Mouse (Mus musculus) midbrain, embryonic 16.5 days (tissue): ENCODE results near the gene Ccdc137. TPM values are rescaled to one million over a fixed set of nuclear protein-coding genes. Genes with fewer than 3 reads are reported as not detected.
A peak's percentile ranks its signal among the peaks of the same experiment; 100 is the strongest.
"Not testable (repeated sequence)": the region's sequence is repeated elsewhere in the genome, so short reads cannot be mapped to it uniquely, and the experiment has no call there.

Source experiments
- ATAC-seq: fragments of 200-750 bp; cut with Nextera tagmentation; 2 replicates; pipeline ENCODE4 v1.8.0; 2017; ENCODE audit warnings: moderate TSS enrichment
- H3K27ac ChIP-seq: fragments of 300-500 bp; sonication (generic); 2 replicates; pipeline ENCODE4 v1.5.1; 2014; ENCODE audit warnings: mild to moderate bottlenecking, low read length, mixed read lengths
- H3K27me3 ChIP-seq: fragments of 300-500 bp; sonication (generic); 2 replicates; pipeline ENCODE4 v1.6.1; 2014; ENCODE audit warnings: low read depth, low read length, mixed read lengths; ENCODE audit not compliant: control insufficient read depth, insufficient read depth
- H3K36me3 ChIP-seq: fragments of 300-500 bp; sonication (generic); 2 replicates; pipeline ENCODE4 v1.6.1; 2014; ENCODE audit warnings: mild to moderate bottlenecking, low read length, moderate library complexity, mixed read lengths; ENCODE audit not compliant: control insufficient read depth, insufficient read depth
- H3K4me1 ChIP-seq: fragments of 300-500 bp; sonication (generic); 2 replicates; pipeline ENCODE4 v1.6.1; 2014; ENCODE audit warnings: mild to moderate bottlenecking, low read length, mixed read lengths; ENCODE audit not compliant: control insufficient read depth, insufficient read depth
- H3K4me2 ChIP-seq: fragments of 300-500 bp; sonication (generic); 2 replicates; pipeline ENCODE4 v1.6.1; 2014; ENCODE audit warnings: mild to moderate bottlenecking, low read length, mixed read lengths
- H3K4me3 ChIP-seq: fragments of 300-500 bp; sonication (generic); 2 replicates; pipeline ENCODE4 v1.5.1; 2014; ENCODE audit warnings: low read depth, mild to moderate bottlenecking, low read length, moderate library complexity, mixed read lengths
- H3K9ac ChIP-seq: fragments of 300-500 bp; sonication (generic); 2 replicates; pipeline ENCODE4 v1.6.1; 2014; ENCODE audit warnings: low read depth, low read length, mixed read lengths
- H3K9me3 ChIP-seq: fragments of 300-500 bp; sonication (generic); replicated peaks from 2 replicates; pipeline ENCODE4 v1.6.1; 2014; ENCODE audit warnings: mild to moderate bottlenecking, low read length, mixed read lengths; ENCODE audit not compliant: control insufficient read depth, poor library complexity, severe bottlenecking
- WGBS: fragments of 180-500 bp; shearing (Covaris S2); extraction: QIAGEN DNeasy Blood & Tissue Kit; methylation state at CpG from one replicate; pipeline ENCODE4 v1.1.7; 2014; 5-methylcytosine and 5-hydroxymethylcytosine counted together
- polyA plus RNA-seq: library from polyadenylated mRNA; unstranded; fragments of >200 nt; fragmentation: Nextera tagmentation; extraction: Ambion mirVana; gene quantifications from 2 replicates; pipeline ENCODE4 v1.2.1, GENCODE M21; 2015

Gene Ccdc137
- polyA plus RNA-seq, result 25.4 and 28.2 TPM in 2 replicates

DNA sequence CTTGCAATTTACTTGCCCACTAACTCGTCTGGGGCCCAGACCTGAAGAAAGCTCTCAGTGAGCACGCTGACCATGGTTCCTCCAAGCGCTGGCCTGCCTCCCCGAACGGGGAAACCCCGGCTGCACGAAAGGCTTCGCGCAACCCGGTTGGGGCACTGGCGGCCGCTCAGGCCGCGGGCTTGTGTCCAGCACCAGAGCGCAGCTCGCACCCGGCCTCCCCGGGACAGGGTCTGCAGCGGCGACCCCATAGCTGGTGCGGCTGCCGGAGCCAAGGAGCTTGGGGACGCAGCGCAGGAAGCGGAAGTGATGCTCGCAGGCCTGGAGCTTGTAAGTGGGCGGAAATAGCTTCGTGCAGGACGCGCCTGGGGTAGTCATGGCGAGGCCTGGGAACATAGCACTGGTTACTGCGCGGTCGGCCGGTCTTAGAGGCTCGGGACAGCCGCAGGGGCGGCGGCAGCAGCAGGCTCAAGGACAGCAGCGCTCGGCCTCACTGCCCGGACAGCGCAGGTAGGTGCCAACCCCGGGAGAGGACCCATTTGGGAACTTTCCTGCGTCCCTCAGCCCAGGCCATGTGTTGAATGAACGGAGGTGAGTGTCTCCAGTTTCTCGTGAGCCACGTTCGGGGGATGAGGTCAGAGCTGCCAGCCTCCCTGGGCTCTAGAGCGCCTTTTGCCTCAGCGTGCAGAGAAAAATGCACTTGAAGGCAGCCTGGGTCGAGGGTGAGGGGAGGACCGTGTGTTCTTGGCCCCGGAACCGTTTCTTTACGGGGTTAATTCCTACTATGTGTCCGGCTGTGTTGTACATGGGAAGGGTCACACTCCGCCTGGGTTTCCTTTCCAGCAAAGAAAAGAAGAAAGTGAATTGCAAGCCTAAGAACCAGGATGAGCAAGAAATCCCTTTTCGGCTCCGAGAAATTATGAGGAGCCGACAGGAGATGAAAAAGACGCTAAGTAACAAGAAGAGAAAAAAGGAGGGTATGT is at the start of gene Ccdc137, which contains the start of gene Oxld1:
Gene Ccdc137 (plus strand): TSS at position 344 of the 980 bp plus-strand sequence.
Gene Oxld1 (minus strand): TSS at position 297 of the 980 bp plus-strand sequence.
- peak within 1 kb of the TSS; percentile 99 for H3K9ac ChIP-seq
- peak within 1 kb of the TSS; percentile 91 for H3K4me3 ChIP-seq
- H3K27ac ChIP-seq, result peak within 1 kb of the TSS; percentile 88
- peak; percentile 92 for ATAC-seq
- peaks cover 20% of the 10 kb centered on the region for H3K4me1 ChIP-seq
- H3K27me3 ChIP-seq, result no peaks in the 10 kb centered on the region
- peaks cover 14% of the 10 kb centered on the region for H3K36me3 ChIP-seq
- 5% methylated on average over 62 of the region's 62 CpGs for WGBS
- peak within 1 kb of the TSS; percentile 94 for H3K4me2 ChIP-seq
- no peaks in the 10 kb centered on the region for H3K9me3 ChIP-seq

DNA sequence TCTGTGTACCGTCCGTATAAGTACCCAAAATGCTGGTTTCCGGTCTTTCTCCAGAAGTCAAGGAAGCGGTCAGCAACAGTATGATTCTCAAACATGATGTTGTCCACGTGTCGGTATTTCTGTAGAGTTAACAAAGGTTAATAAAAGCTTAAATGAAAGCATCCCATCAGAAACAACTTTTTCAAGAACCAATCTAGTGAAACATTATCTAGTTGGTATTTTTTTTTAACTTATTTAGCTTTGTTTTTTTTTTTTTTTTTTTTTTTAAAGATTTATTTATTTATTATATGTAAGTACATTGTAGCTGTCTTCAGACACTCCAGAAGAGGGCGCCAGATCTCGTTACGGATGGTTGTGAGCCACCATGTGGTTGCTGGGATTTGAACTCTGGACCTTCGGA is 44.3 kb upstream of the Ccdc137 start:
- not testable (repeated sequence) for H3K9me3 ChIP-seq, H3K27me3 ChIP-seq, H3K27ac ChIP-seq, H3K4me3 ChIP-seq, H3K9ac ChIP-seq, H3K4me1 ChIP-seq, H3K4me2 ChIP-seq, ATAC-seq
- peaks cover 51% of the 10 kb centered on the region for H3K36me3 ChIP-seq
- 94% methylated on average over 7 of the region's 10 CpGs for WGBS

DNA sequence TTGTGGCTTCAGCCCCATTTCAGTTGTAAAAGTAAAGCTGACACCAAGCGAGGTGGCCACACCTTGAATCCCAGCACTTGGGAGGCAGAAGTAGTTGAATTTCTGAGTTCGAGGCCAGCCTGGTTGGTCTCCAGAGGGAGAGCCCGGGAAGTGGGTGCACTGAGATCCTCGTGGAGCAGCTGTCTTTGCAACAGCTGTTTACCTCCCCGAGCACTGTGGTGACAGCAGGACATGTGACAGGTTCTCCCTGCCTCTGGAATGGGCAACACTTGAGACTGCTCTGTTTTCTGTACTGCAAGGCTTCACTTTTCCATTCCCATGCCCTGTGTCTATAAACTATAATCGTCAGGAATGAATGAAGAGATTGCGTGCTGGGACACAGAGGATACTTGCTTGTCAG is 40.1 kb upstream of the Ccdc137 start:
- Histone ChIP-seq H3K9ac (no peak overlapping the region), H3K9me3 (no peaks in the 10 kb centered on the region), H3K27me3 (no peaks in the 10 kb centered on the region), H3K36me3 (peaks cover 41% of the 10 kb centered on the region), H3K4me2 (no peak overlapping the region), H3K27ac (no peak overlapping the region), H3K4me1 (no peaks in the 10 kb centered on the region), H3K4me3 (no peak overlapping the region)
- ATAC-seq, result no peak
- WGBS, result 94% methylated on average over 7 of the region's 7 CpGs

DNA sequence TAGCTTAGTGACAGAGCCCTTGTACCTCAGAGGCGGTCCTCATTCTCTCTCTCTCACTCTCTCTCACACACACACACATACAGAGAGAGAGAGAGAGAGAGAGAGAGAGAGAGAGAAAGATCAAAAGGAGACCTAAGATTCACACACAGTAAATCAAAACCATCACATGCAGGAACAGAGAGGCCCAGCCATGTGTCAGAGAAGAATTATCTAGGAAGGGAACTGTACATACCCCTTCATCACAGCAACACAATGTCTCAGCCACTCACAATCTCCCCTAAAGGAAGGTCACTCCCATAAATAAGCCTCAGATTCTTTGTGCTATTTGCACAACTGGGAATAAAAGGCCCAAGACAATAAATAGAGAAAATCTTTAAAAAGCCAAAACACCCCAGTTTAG is 39.3 kb upstream of the Ccdc137 start:
- Histone ChIP-seq H3K4me2 (no peak overlapping the region), H3K4me1 (no peaks in the 10 kb centered on the region), H3K9ac (no peak overlapping the region), H3K27ac (no peak overlapping the region), H3K36me3 (peaks cover 41% of the 10 kb centered on the region), H3K27me3 (no peaks in the 10 kb centered on the region), H3K4me3 (no peak overlapping the region), H3K9me3 (no peaks in the 10 kb centered on the region)
- 88% methylated on average over 1 of the region's 1 CpGs for WGBS
- no peak for ATAC-seq

DNA sequence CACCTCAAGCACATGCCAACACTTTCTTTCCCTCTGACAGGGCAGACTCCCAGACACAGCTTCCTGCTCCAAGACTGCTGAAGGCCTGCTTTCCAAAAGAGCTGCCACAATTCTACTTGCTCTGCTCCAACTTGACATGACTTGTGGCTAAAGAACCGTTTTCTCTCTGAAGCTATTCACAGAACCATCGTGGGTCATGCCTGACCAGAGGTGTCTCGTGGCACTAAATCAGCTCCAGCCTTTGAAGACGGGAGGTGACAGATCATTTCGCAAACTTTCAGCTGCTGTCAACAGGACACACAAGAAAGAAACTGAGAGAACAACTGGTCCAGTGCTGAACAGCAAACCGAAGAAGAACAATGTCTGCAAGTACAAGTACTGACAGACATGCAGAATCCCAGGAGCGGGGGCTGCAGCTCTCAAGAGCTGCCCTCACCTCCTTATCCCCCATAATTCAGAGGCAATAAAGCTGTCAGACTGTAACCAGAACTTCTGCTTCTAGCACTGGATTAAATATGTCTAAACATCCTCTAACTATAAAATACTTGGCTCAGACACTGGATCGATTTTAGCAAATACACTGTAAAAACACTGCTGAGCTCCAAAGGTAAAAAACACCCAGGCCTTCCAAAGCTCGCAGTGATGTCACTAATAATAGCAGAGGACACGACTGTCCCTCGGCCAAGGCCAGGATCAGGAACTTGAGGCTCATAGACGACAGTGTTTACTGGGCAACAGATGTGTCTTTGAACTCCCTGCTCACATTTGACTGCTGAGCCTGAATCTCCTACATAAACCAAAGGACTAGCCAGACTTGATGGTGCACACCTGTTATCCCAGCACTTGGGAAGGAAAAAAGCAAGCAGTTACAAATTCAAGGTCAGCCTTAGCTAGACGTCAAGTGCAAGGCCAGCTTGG is 35.0 kb upstream of the Ccdc137 start:
- Histone ChIP-seq H3K4me2 (no peak overlapping the region), H3K9me3 (no peaks in the 10 kb centered on the region), H3K36me3 (peaks cover 32% of the 10 kb centered on the region), H3K9ac (no peak overlapping the region), H3K27ac (no peak overlapping the region), H3K4me3 (no peak overlapping the region), H3K27me3 (no peaks in the 10 kb centered on the region), H3K4me1 (no peaks in the 10 kb centered on the region)
- no peak for ATAC-seq
- 90% methylated on average over 13 of the region's 13 CpGs for WGBS

DNA sequence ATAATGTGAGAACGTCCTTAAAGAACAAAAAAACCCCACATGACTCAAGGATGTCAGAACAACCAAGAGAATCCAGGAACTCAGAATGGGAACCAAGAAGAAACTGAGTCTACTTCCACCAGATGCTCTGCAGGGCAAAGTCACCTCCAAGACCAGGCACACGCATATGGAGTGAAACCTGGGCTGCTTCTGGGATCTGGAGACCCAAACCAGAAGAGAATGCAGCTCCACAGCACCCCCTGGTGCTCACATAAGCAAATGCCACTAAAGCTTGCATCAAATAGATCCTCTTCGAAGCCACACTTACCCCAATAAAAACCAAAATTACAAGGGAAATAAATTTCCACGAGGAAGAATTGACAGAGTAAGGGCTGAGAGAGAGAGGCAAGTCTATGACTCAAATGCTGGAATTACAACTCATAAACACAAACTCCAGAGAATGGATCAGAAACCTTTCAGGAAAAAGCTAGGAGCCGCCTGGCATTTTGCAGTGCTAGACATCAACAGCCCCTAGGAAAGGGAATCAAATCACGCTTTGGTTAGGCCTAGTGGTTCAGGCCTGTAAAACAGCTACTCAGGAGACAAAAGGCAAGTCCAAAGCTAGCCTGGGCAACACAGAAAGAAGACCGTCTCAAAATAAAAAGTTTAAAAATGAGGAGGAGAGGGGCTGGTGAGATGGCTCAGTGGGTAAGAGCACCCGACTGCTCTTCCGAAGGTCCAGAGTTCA is 34.2 kb upstream of the Ccdc137 start:
- no peaks in the 10 kb centered on the region for H3K27me3 ChIP-seq
- no peak for ATAC-seq
- H3K4me1 ChIP-seq, result no peaks in the 10 kb centered on the region
- peaks cover 34% of the 10 kb centered on the region for H3K36me3 ChIP-seq
- H3K27ac ChIP-seq, result no peak overlapping the region
- no peak overlapping the region for H3K4me3 ChIP-seq
- H3K4me2 ChIP-seq, result no peak overlapping the region
- H3K9me3 ChIP-seq, result no peaks in the 10 kb centered on the region
- WGBS, result 67% methylated on average over 9 of the region's 9 CpGs
- H3K9ac ChIP-seq, result no peak overlapping the region

DNA sequence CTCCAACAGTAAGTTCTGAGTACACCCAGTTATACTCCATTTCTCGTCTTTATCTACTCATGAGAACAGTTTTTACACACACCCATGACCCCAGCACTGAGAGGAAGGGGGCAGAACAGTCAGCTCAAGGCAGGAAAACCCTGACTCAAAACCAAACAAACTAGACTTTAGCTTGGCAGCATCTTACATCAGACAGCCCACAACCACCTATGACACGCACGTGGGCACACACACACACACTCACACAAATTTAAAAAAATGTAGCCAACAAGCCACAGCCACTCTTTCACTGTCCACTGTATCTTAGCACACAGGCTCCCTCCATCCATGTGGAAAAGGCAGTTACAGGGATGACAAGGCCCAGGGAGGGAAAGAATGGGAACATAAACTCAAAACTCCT is 31.2 kb upstream of the Ccdc137 start:
- 89% methylated on average over 3 of the region's 3 CpGs for WGBS
- Histone ChIP-seq H3K4me2 (no peak overlapping the region), H3K4me1 (no peaks in the 10 kb centered on the region), H3K36me3 (peaks cover 26% of the 10 kb centered on the region), H3K9ac (no peak overlapping the region), H3K27ac (no peak overlapping the region), H3K4me3 (no peak overlapping the region), H3K27me3 (no peaks in the 10 kb centered on the region), H3K9me3 (no peaks in the 10 kb centered on the region)
- ATAC-seq, result no peak

DNA sequence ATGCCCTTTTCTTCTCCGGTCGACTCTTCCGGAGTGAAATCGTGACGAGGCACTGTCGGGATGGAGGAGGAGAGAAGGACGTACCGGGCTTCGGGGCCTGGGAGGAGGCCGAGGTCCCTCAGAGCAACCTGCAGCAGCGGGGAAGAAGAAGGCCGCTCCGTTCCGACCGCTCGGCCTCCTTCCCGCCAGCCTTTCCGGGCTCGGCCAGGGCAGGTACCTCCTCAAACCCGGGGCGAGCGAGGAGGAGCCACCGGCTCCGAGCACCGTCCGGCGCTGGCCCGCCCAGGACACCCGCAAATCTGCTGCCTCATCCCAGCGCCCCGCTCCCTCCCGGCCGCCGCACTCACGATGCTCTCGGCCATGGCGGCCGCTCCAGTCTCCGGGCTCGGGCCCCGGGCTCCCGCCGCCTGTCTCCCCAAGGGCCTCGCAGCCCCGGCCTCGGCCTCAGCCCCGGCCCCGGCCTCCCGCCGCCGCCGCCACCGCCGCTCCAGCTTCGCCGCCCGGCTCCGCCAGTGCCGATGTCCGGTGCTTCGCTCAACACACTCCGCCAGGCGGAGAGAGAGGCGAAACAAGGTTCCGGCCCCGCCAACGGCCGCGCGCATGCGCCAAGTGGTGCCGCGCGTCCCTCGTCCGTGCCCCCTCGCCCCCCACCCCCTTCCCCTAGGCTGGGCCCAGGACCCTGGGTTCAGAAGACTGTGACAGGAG is 20.6 kb upstream of the Ccdc137 start, which contains the start of gene Nploc4:
Gene Nploc4 (minus strand): TSS at position 557 of the 705 bp plus-strand sequence.
- peak; percentile 82 for ATAC-seq
- peak within 1 kb of the TSS; percentile 82 for H3K27ac ChIP-seq
- H3K9ac ChIP-seq, result peak within 1 kb of the TSS; percentile 99

More for the DNA sequence above, 20.6 kb upstream of the Ccdc137 start, which contains the start of gene Nploc4:
- Histone ChIP-seq H3K36me3 (peaks cover 8% of the 10 kb centered on the region), H3K9me3 (no peaks in the 10 kb centered on the region), H3K4me1 (peaks cover 12% of the 10 kb centered on the region), H3K27me3 (no peaks in the 10 kb centered on the region), H3K4me2 (peak within 1 kb of the TSS; percentile 92), H3K4me3 (peak within 1 kb of the TSS; percentile 98)
- 1% methylated on average over 61 of the region's 77 CpGs for WGBS
